Mouse (Mus musculus) retina, postnatal 1 day (tissue): ENCODE results near the gene Skap2.

Experiments used
- DNase-seq: peaks from one replicate; pipeline ENCODE4 v3.0.0-alpha.2; 2012

Skap2 gene

DNA sequence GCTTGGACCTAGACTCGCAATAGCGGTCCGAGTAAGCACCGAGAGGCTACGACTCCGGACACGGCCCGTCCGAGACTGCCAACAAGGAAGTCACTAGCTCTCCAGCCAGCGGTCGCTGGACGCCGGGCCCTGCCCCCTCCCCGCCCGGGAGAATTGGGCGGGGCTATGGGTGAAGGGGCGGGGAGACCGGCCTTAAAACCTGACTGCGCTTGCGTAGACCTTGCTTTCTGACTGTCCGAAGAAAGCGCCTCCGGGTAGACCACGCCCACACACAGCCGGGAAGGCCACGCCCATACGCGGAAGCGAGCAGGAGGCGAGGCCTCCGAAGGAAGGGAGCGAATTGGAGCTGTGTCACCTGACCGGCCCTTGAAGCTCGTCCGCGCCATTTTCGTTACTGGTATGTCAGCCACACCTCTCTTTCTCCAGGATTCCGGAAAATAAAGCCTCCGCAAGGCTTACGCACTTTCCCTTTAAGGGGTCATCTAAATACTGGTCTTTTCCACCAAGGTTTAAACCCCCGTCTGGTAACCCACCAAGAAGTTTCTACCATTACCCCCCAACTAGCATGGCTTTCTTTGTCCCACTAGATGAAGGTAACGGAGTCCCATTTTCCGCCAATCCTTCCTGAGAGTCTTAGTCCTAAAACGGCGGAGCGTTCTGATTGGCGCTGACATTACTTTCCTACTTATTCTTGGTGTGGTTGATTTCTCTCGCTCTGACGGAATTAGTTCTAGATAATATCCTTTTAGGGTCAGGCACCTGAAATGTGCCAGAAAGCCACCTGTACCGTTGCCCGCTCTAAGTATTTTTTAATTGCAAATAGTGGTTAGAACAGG, at the start of gene Skap2:
Gene Skap2 (minus strand): TSS at position 141 of the 836 bp plus-strand sequence.
- peak; percentile 98 for DNase-seq

DNA sequence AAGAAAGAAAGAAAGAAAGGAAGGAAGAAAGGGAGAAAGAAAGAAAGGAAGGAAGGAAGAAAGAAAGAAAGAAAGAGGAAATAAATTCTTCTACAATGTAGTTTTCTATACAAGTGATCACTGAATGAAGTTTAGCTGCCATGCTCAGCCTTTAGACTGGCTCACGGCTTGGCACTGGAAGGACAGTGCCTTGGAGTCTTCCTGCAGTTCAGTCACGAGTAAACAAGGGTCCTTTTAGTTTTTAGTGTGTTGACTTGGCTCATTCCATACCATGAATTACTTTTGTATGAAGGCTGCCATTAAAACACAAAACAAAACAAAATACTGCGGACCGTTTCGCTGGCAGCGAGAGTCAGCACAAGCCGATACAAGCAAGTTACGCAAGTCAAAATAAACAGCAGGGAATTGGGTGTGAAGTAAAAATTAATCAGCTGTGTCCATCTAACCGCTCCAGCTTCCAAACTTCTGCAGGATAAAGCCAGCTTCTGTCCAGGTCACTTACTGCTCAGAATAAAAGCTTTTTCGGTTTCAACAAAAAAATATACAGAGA, 46.6 kb upstream of the Skap2 start:
- DNase-seq = no peak

DNA sequence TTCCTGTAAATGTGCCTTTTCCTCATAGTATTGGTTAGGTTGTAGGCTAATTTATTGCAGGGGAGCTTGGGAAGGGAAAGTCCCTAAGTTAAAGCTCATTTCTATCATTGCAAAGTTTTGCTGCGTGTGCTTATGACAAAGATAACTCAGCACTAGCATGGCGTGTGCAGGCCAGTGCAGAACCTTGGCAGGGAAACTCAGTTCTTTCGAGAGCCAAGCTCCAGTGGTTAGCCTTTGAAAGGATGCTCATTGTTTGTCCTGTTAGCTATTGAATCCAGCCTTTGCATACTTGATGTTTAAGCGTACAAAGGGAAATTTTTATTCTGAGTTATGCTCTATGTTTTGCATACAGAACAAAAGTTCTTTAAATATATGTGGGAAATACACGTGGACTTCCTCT, 45.8 kb upstream of the Skap2 start:
- DNase-seq = no peak

DNA sequence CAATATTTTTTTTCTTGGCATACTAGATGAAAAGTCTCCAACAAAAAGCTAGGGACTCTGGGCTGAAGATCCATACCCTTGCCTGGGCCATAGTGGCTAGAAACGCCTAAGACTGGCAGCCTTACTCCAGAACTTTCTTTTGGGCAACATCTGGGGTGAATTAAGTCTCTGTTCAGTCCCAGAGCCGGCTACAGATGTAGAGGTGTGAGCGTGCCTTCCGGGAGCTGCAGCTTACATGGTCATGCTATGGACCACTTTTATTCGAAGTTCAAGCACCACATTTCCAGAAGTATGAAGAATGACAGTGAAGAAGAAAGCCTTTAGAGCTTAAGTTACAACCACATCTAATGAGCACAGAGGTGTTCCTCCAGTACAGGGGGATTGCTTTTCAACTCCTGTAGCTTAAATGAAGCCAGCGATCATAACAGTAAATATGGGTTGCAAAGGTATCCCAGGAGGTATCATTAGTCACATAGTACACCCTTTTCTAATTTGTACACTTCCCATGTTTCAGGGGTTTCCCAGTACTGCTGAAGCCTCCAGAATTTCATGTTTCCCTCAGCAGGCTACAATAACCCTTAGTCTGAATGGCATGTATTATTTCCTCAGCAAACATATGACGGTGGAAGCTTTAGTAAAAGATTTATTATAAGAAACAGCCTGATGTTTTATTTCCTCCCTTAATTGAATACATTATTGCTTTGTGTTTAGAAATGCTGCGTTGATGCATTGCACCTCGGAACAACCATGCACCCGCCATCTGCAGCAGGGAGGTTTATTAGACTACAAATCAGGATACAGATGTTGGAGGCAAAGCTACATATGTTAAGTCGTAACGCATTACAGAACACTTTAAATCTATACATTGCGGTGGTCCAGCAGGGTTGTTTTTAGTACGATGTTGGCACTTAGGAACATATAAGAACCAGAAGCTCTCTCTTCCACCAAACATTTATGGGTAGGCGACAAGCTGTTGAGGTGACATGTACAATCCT, 41.5 kb upstream of the Skap2 start:
- no peak for DNase-seq

DNA sequence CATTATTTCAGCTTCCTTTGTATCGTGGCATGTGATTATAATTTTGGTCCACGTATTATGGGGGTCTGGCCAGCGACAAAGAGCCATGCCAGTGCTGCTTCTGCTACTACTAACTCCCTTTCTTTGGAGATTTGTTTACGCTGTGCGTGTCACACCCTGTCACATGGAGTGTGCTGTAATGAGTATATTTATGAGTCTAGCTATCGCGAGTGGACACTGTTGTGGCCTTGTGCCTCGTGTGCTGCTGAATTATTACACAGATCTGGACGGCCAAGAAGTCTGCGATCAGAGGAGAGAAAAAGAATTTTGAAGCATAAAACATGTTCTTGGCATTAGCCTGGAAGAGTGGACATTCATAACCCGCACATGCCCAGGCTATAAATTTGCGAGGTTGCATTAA, 37.7 kb upstream of the Skap2 start:
- no peak for DNase-seq

DNA sequence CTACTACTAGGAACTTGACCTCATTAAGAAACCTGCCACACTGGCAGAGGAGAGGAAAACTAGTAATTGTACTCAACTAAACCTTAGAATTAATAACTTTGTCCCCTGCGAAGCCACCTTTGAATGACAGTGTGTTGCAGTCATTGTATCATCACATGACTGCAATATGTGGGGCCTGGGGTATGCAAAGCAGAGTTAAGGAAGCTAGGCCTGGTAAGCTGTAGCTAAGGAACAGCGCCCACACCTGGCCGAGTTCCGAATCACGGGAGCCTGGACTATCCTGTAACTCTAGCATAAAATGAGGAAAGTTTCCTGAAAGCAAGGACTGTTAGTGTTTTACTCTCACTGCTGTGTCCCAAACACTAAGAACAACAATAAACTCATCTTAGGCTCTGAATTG, 33.2 kb upstream of the Skap2 start:
- peak; percentile 11 for DNase-seq

- DNase-seq = no peak
Measured at GRCm38 (mm10) chr6:52036077-52036476, 23.7 kb upstream of the Skap2 start.

DNA sequence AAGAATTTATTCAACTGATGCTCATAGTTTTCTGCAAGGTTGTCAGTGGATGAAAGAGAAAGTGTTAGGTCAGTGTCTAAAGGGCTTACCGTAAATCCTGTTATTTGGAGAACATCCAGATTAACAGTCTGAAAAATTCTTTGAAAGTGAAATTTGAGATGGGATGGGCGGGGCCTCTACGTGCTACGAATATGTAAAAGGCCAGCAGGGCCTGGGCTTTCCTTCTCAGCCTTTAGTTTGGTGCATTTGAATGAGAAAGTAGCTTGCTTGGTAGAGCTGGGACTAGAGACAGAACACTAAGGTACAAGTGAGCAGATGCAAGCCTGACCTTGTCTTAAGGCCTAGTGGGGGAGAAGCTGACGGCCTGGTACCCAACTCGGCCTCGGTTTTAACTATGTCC, 18.8 kb upstream of the Skap2 start:
- peak; percentile 27 for DNase-seq

- no peak for DNase-seq
Measured at GRCm38 (mm10) chr6:52028131-52028530, 15.8 kb upstream of the Skap2 start.

GRCm38 (mm10) chr6:52027181-52027580, 14.8 kb upstream of the Skap2 start:
- no peak for DNase-seq

- DNase-seq = no peak
Measured at GRCm38 (mm10) chr6:52026281-52026680, 13.9 kb upstream of the Skap2 start.

DNA sequence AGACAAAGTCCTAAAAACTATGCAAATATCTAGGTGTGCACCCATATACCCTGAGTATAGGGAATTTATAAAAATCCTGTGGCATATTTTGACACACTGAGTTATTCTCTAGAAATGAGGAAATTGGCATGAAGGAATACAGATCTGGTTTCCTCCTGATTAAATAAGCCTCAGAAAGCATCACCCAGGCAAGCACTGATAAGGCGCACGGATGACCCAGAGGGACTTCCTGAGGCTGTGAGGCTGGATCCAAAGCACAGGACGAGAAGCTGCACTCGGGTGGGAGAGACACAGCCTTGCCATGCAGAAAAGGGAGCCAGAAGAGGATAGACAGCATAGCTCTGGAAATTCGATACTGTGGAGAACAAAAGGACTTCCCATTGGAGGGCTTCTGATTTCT, 12.4 kb upstream of the Skap2 start:
- no peak for DNase-seq

- DNase-seq = no peak
Measured at GRCm38 (mm10) chr6:52022363-52022762, 10.0 kb upstream of the Skap2 start.

DNA sequence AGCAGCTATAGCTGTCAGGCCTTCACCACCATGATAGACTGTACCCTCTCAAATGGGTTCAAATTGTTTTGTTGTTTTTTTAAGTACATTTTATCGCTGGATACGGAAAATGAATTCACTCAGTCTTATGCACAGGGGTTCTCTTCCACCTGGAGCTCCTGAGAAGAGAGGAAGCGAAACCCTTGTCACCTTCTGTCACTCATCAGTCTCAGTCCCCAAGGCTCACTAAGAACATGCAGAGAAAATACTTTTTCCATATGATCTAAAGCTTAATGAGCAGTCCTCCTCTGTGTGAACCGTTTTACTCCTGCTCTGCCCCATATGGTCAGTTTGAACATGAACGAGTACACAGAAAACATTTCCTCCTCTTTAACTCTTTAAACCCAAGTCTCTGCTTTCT, 7.9 kb upstream of the Skap2 start:
- no peak for DNase-seq

DNA sequence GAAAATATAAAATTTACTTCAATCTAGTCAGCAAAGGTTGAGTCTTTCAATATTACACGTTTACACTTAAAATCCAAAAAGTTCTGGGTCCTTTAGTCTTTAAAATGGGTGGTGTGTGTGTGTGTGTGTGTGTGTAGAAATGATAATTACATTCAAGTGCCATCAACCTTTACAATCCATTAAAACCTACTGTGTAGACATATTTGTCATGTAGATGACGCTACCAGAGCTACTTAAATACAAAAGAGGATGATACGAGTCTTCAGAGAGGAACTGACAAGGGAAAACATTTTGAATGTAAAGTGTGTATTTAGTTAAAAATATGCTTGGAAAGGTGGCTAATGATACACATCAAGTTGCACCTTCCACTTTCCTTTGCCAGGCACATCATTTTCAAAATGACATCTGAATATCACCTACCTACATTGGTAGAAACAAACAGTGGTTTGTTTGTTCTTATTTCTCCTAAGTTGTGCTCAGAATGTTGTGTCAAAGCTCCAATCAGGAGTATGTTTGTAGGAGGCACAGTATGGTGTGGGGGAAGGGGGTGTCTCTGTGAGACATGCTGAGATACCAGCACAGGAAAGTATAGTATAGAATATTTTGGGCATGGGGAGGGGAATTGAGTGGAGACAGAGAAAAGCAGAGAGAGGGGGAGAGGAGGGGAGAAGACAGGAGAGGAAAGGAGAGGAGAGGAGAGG, 1.0 kb upstream of the Skap2 start:
- DNase-seq = no peak

DNA sequence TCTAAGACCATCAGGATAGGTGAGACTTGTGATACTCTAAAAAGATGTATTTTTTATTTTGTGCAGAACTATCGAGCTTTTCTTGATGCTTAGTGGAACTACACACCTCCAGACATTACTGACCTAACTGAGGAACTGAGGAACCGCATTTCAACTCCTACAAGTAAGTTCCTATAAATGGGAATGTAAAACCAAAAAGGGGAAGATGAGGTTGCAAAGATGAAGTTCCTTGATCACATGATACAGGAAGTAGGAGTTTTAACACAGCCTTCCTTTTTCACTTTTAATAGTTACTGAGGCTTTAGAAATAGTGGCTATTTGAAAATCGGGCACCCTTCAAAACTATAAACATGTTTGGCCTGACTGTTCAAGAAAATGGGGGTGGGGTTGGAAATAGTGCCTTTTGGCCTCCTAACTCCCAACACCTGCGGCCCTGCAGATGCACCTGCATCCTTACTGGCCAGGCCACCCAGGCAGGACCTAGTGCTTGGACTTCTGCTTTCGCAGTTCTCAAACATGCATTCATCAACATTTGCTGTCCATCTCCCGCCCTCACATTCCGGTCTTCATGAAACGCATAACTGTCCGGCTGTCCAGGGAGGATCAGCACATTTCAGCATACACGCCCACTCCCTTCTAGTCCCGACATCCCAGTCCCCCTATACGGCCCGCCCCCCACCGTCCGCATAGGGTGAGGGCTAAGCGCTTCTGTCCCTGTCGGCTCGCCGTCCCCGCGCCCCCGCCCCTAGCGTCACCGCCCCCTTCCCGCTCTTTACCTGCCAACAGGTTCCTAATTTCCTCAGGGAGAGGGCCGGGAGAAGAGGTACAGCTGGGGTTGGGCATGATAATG, 565 bp downstream of the Skap2 start:
- no peak for DNase-seq

DNA sequence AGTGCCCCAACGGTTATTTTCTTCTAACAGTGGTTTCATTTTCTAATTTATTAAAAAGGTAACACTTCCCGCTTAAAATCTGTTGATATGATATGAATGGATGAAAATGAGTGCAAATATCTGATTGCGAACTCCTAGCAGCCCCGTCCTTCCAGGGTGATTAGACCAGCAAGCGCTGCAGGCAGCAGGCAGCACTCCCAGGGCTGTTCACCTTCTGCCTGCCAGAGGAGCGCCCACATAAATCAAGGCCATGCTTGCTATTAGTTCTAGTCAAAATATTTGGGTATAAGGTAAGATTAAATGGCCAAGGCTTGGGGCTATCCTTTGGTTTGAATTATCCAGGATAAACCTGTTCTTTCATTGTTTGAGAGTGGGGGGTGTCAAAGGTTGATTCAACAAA, 3.0 kb downstream of the Skap2 start:
- no peak for DNase-seq

DNA sequence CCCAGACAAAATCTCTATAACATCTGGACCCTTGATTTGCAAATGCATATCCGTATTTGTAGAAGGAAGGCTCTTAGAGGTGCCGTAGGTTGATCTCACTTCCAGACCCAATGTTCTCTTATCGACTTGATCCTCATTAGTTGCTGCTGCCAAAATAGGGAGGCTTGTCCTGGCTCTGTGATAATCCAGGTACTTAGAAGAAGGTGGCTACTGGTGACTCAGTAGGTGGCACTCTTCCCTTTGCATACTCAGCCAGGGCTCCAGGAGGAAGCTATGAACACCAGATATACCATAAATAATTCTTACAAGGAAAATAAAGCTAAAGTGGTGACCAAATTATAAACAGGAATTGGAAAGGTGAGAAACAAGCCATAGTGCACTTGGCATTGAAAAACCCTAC, 3.6 kb downstream of the Skap2 start:
- peak; percentile 13 for DNase-seq

GRCm38 (mm10) chr6:52006649-52007218, 5.6 kb downstream of the Skap2 start:
- DNase-seq = peak; percentile 18

- peak; percentile 48 for DNase-seq
Measured at GRCm38 (mm10) chr6:52005963-52006648, 6.2 kb downstream of the Skap2 start.

GRCm38 (mm10) chr6:52005616-52005962, 6.8 kb downstream of the Skap2 start:
- DNase-seq = peak; percentile 40
